Mouse (Mus musculus): ENCODE measurements around the gene Zc3h7b. TPM values are rescaled to one million over a fixed set of nuclear protein-coding genes. Genes with fewer than 3 reads are reported as not detected.

Zc3h7b gene
- total RNA-seq, 1 experiment: 22.5 TPM

DNA sequence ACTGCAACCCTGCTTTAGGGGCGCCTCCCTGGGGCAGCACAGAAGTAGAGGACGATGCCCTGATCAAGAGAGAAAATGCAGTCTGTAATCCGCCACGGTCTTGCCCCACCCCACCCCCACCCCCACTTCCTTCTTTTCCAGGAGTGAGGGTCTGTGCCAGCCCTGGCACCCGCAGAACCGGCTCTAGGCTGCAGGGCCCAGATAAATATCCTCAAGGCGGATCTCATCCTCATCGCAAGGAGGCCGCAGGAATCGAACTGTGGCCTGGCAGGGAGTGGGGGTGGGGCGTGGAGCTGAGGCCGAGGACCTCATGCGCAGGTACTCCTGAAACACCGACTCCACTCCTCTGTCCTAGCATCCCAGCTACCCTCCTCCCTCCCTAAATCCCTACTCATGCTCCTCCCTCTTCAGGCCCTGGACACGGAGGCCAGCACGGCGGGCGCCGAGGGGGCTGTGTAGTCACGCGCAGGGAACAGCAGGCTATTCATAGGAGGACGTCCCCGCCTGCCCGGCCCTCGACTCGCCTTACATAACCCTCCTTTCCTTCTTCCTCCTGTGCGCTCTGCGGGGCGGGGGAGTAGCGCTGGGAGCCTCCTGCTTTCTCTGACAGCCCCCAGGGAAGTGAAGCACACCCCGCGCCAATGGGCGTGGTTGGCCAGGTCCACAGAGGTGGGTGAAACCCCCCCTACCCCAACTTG is 91.4 kb downstream of the Zc3h7b start:
- no peak overlapping the region for H3K27ac ChIP-seq (ENCODE audit: insufficient read depth, low read depth, low read length, poor library complexity, severe bottlenecking)
- TF ChIP-seq MAFK (IDR thresholded peaks at IDR 0.05; ENCODE audit: insufficient read depth, low read depth, low read length): no peak
- no peak for TF ChIP-seq ZNF384 (IDR thresholded peaks at IDR 0.05; ENCODE audit: low read depth, low read length)
- TF ChIP-seq ZC3H11A (IDR thresholded peaks at IDR 0.05; ENCODE audit: borderline replicate concordance, low read depth, low read length): no peak
- TF ChIP-seq CHD2 (IDR thresholded peaks at IDR 0.05; ENCODE audit: low read depth, low read length): no peak
- TF ChIP-seq HCFC1 (IDR thresholded peaks at IDR 0.05; ENCODE audit: borderline replicate concordance, insufficient read depth, low read length): no peak
- in situ Hi-C loops (cut with MboI; ENCODE audit: low sequenced_read_pairs in 2 of 2, unreplicated experiment in 2 of 2): no loop called here
- H3K36me3 ChIP-seq (ENCODE audit: control insufficient read depth, insufficient read depth, low read length, poor library complexity, severe bottlenecking): no peaks in the 10 kb centered on the region
- peaks cover 0 to 12% of the 10 kb centered on the region in 2 experiments; a peak in 1 of 4 replicates for H3K4me1 ChIP-seq (ENCODE audit: control insufficient read depth in 2 of 2, insufficient read depth in 2 of 2, low read length in 2 of 2, poor library complexity in 1 of 2)
- peak overlapping the region; percentile 28; the same call in 1 of the 2 replicates for H3K9ac ChIP-seq (ENCODE audit: insufficient read depth, low read depth, low read length, poor library complexity, severe bottlenecking)
- no peaks in the 10 kb centered on the region for H3K9me3 ChIP-seq (ENCODE audit: control insufficient read depth, insufficient read depth, low read depth, low read length)
- H3K4me3 ChIP-seq (ENCODE audit: insufficient read depth in 1 of 2, low read depth in 1 of 2, low read length in 2 of 2, poor library complexity in 1 of 2, severe bottlenecking in 1 of 2): peak overlapping the region; percentile 59 to 64
- DNase-seq (ENCODE audit: low read depth, low spot score): no peak

DNA sequence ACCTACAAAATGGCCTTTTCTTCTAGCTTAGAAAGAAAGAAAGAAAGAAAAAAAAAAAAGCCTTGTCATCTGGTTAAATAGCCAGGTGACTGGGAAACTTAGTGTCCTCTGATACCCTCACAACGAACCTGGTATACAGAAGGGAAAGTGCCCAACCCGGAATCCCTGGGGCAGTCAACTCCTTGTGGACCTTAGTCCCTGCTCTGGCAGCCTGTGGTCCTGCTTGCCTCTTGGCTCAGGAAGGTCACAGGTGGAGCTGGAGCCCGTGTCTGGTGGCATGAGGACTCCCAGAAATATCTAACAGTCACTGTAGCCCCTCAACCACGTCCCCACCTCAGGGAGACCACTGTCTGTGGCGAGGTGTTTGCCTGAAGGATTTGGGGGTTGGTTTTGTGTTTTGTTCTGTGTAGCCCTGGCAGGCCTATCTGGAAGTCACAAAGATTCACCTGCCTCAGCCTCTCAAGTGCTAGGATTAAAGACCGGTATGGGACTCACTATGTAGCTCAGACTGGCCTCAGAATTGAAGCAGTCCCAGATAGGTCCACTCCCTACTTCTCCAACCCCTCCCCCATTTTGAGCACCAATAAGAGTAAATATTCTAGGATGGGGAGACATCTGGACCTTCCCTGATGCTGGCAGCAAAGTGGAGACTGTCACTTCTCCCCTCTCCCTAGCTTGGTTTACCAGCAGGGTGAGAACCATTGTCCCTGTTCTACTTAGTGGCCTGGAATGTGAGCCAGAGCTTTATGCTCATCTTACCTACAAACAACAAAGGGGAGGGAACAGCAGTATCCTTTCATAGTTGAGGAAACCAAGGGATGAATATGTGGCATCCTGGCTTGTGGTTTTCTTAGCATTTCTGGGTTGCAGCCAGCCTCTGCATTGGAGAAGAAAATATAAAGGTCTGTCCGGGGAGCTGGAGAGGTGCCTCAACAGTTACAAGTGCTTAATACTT is 92.4 kb downstream of the Zc3h7b start:
- in situ Hi-C loops (cut with MboI; ENCODE audit: low sequenced_read_pairs in 2 of 2, unreplicated experiment in 2 of 2): no loop called here
- Histone ChIP-seq H3K9me3 (ENCODE audit: control insufficient read depth, insufficient read depth, low read depth, low read length) (no peaks in the 10 kb centered on the region), H3K4me3 (ENCODE audit: insufficient read depth in 1 of 2, low read depth in 1 of 2, low read length in 2 of 2, poor library complexity in 1 of 2, severe bottlenecking in 1 of 2) (no peak overlapping the region)

DNA sequence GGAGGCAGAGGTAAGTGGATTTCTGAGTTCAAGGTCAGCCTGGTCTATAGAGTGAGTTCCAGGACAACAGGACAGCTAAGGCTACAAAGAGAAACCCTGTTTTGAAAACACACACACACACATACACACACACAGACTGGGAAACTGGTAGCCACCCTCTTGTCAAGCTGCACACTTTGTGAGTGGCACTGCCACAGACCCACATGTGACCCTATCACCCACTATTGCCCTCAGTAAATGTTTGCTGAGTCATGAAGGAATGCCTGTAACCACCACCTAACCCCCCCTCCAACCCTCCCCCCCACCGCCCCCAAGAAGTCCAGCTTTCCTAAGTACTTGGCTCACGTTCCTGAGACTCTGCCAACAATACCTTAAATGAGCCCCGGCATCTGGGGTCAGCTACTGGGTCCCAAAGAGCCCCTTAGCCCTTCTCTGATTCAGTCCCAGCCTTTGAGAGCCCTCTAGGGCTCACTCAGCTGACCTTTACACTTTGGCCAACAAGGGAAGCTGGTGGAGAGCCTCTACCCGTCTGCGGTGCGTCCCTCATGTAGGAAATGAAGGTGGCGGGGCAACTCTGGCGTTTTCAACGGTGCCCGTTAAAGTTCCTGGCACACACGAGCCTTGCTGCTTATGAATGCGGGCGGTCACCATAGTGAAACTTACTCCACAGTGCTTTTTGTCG is 93.8 kb downstream of the Zc3h7b start:
- H3K27ac ChIP-seq (ENCODE audit: insufficient read depth, low read depth, low read length, poor library complexity, severe bottlenecking): no peak overlapping the region
- H3K9ac ChIP-seq (ENCODE audit: insufficient read depth, low read depth, low read length, poor library complexity, severe bottlenecking): peak overlapping the region; percentile 40; the same call in 1 of the 2 replicates
- H3K4me1 ChIP-seq (ENCODE audit: control insufficient read depth in 2 of 2, insufficient read depth in 2 of 2, low read length in 2 of 2, poor library complexity in 1 of 2): peaks cover 0 to 12% of the 10 kb centered on the region in 2 experiments; a peak in 1 of 4 replicates
- peak overlapping the region; percentile 43 to 60 for H3K4me3 ChIP-seq (ENCODE audit: insufficient read depth in 1 of 2, low read depth in 1 of 2, low read length in 2 of 2, poor library complexity in 1 of 2, severe bottlenecking in 1 of 2)
- in situ Hi-C loops (cut with MboI; ENCODE audit: low sequenced_read_pairs in 2 of 2, unreplicated experiment in 2 of 2): no loop called here
- TF ChIP-seq MAFK (IDR thresholded peaks at IDR 0.05; ENCODE audit: insufficient read depth, low read depth, low read length) (peak; percentile 61), ZC3H11A (IDR thresholded peaks at IDR 0.05; ENCODE audit: borderline replicate concordance, low read depth, low read length) (no peak)
- DNase-seq (ENCODE audit: low read depth, low spot score): no peak
- no peaks in the 10 kb centered on the region for H3K36me3 ChIP-seq (ENCODE audit: control insufficient read depth, insufficient read depth, low read length, poor library complexity, severe bottlenecking)
- H3K9me3 ChIP-seq (ENCODE audit: control insufficient read depth, insufficient read depth, low read depth, low read length): no peaks in the 10 kb centered on the region

More for the DNA sequence above, 92.4 kb downstream of the Zc3h7b start:
- no peak overlapping the region for H3K27ac ChIP-seq (ENCODE audit: insufficient read depth, low read depth, low read length, poor library complexity, severe bottlenecking)
- H3K4me1 ChIP-seq (ENCODE audit: control insufficient read depth in 2 of 2, insufficient read depth in 2 of 2, low read length in 2 of 2, poor library complexity in 1 of 2): peaks cover 0 to 12% of the 10 kb centered on the region in 2 experiments; a peak in 1 of 4 replicates
- H3K9ac ChIP-seq (ENCODE audit: insufficient read depth, low read depth, low read length, poor library complexity, severe bottlenecking): no peak overlapping the region
- no peak for TF ChIP-seq MAFK (IDR thresholded peaks at IDR 0.05; ENCODE audit: insufficient read depth, low read depth, low read length)
- no peaks in the 10 kb centered on the region for H3K36me3 ChIP-seq (ENCODE audit: control insufficient read depth, insufficient read depth, low read length, poor library complexity, severe bottlenecking)
- no peak for DNase-seq (ENCODE audit: low read depth, low spot score)

DNA sequence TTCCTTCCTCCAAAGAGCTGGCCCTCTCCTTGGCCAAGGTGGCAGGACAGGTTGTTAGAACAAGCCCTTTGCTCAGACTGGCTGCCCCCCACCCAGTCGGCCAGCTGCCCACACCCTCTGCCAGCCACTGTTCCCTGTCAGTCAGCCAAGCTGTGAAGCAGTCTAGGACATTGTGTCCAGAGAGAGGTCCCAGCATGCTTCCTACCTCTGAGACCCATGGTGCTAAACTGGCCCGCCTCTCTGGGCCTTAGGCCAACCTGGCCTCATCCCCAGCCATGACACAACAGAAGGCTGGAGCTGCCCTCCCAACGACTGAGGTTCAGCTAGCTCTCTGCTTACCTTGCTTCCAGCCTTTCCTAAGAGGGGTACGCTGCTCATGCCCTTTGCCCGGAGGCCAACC is 94.8 kb downstream of the Zc3h7b start:
- Histone ChIP-seq H3K4me1 (ENCODE audit: control insufficient read depth in 2 of 2, insufficient read depth in 2 of 2, low read length in 2 of 2, poor library complexity in 1 of 2) (peaks cover 0 to 12% of the 10 kb centered on the region in 2 experiments; a peak in 1 of 4 replicates), H3K4me3 (ENCODE audit: insufficient read depth in 1 of 2, low read depth in 1 of 2, low read length in 2 of 2, poor library complexity in 1 of 2, severe bottlenecking in 1 of 2) (no peak overlapping the region), H3K9me3 (ENCODE audit: control insufficient read depth, insufficient read depth, low read depth, low read length) (no peaks in the 10 kb centered on the region), H3K27ac (ENCODE audit: insufficient read depth, low read depth, low read length, poor library complexity, severe bottlenecking) (no peak overlapping the region), H3K9ac (ENCODE audit: insufficient read depth, low read depth, low read length, poor library complexity, severe bottlenecking) (no peak overlapping the region), H3K36me3 (ENCODE audit: control insufficient read depth, insufficient read depth, low read length, poor library complexity, severe bottlenecking) (no peaks in the 10 kb centered on the region)
- in situ Hi-C loops (cut with MboI; ENCODE audit: low sequenced_read_pairs in 2 of 2, unreplicated experiment in 2 of 2): no loop called here
- TF ChIP-seq HCFC1 (IDR thresholded peaks at IDR 0.05; ENCODE audit: borderline replicate concordance, insufficient read depth, low read length) (no peak), MAFK (IDR thresholded peaks at IDR 0.05; ENCODE audit: insufficient read depth, low read depth, low read length) (no peak), ZC3H11A (IDR thresholded peaks at IDR 0.05; ENCODE audit: borderline replicate concordance, low read depth, low read length) (no peak), CHD2 (IDR thresholded peaks at IDR 0.05; ENCODE audit: low read depth, low read length) (no peak), ZNF384 (IDR thresholded peaks at IDR 0.05; ENCODE audit: low read depth, low read length) (no peak)
- no peak for DNase-seq (ENCODE audit: low read depth, low spot score)
